Mouse (Mus musculus): ENCODE data around the gene Slc35d2. TPM values are rescaled to one million over a fixed set of nuclear protein-coding genes. Genes with fewer than 3 reads are reported as not detected.

Slc35d2 gene
- polyA plus RNA-seq, 1 experiment = 0.97 TPM

- Histone ChIP-seq H3K27ac (ENCODE audit: insufficient read depth, low read length) (no peak overlapping the region), H3K4me3 (replicated peaks; ENCODE audit: insufficient read depth, low read depth, low read length) (no peak overlapping the region), H3K4me1 (ENCODE audit: control insufficient read depth, insufficient read depth, low read length) (no peaks in the 10 kb centered on the region), H3K27me3 (ENCODE audit: control insufficient read depth, insufficient read depth, low read length) (no peaks in the 10 kb centered on the region)
- DNase-seq = no peak
- TF ChIP-seq CTCF (IDR thresholded peaks at IDR 0.05; ENCODE audit: borderline replicate concordance, insufficient read depth, low read depth, low read length) (no peak), POLR2A (IDR thresholded peaks at IDR 0.05; ENCODE audit: borderline replicate concordance, insufficient read depth, low read length) (no peak)
These were observed 27.8 kb upstream of the Slc35d2 start for GRCm38 (mm10) chr13:64156966-64157365.

DNA sequence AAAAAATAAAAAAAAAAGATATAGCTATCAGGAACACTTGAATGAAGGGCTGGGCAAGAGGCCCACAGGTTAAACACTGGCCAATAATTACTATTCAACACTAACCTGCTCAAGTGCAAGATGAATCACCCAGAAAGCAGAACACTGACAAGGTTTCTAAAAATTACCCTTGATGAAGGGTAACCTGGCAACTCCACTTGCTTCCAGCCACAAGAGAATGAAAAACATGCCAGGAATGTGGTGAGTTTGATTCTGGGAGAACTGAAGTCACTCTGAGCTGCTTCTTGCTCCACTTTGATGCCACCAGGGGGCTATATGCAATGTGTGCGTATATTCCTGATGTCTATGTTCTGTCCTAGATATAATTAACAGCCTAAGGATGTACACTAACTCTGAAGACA, 26.0 kb upstream of the Slc35d2 start:
- H3K4me1 ChIP-seq (ENCODE audit: control insufficient read depth, insufficient read depth, low read length) = no peaks in the 10 kb centered on the region; the same call in 1 of the 2 replicates
- no peak for DNase-seq
- WGBS = 39% methylated on average over 1 of the region's 1 CpGs
- H3K27me3 ChIP-seq (ENCODE audit: control insufficient read depth, insufficient read depth, low read length) = no peaks in the 10 kb centered on the region
- no peak overlapping the region for H3K27ac ChIP-seq (ENCODE audit: insufficient read depth, low read length)
- H3K4me3 ChIP-seq (replicated peaks; ENCODE audit: insufficient read depth, low read depth, low read length) = no peak overlapping the region
- TF ChIP-seq POLR2A (IDR thresholded peaks at IDR 0.05; ENCODE audit: borderline replicate concordance, insufficient read depth, low read length) (no peak), CTCF (IDR thresholded peaks at IDR 0.05; ENCODE audit: borderline replicate concordance, insufficient read depth, low read depth, low read length) (no peak)

GRCm38 (mm10) chr13:64154651-64155050, 25.5 kb upstream of the Slc35d2 start:
- H3K4me3 ChIP-seq (replicated peaks; ENCODE audit: insufficient read depth, low read depth, low read length) = no peak overlapping the region
- H3K27me3 ChIP-seq (ENCODE audit: control insufficient read depth, insufficient read depth, low read length) = no peaks in the 10 kb centered on the region
- 54% methylated on average over 2 of the region's 2 CpGs for WGBS
- no peak for DNase-seq
- TF ChIP-seq CTCF (IDR thresholded peaks at IDR 0.05; ENCODE audit: borderline replicate concordance, insufficient read depth, low read depth, low read length) = no peak
- no peak for TF ChIP-seq POLR2A (IDR thresholded peaks at IDR 0.05; ENCODE audit: borderline replicate concordance, insufficient read depth, low read length)
- H3K27ac ChIP-seq (ENCODE audit: insufficient read depth, low read length) = no peak overlapping the region
- H3K4me1 ChIP-seq (ENCODE audit: control insufficient read depth, insufficient read depth, low read length) = no peaks in the 10 kb centered on the region; the same call in 1 of the 2 replicates

DNA sequence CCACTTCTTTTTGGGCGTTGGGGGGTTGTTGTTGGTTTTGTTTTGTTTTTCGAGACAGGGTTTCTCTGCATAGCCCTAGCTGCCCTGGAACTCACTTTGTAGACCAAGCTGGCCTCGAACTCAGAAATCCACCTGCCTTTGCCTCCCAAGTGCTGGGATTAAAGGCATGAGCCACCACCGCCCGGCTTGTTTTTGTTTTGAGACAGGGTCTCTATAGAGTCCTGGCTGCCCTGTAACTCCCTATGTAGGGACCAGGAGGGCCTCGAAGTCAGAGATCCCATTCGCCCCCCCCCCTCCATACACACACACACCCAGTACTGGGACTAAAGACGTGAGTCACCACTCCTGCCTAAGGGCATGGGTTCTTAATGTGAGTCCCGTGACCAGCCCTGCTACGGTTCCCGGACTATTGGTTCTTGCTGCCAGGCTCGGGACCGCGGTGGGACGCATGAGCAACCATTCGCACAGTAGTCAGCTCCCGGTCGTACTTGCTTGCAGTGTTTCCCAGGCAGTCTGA, 24.6 kb upstream of the Slc35d2 start:
- Histone ChIP-seq H3K4me3 (replicated peaks; ENCODE audit: insufficient read depth, low read depth, low read length) (peak overlapping the region; percentile 71), H3K27me3 (ENCODE audit: control insufficient read depth, insufficient read depth, low read length) (no peaks in the 10 kb centered on the region), H3K27ac (ENCODE audit: insufficient read depth, low read length) (no peak overlapping the region), H3K4me1 (ENCODE audit: control insufficient read depth, insufficient read depth, low read length) (no peaks in the 10 kb centered on the region; the same call in 1 of the 2 replicates)
- TF ChIP-seq POLR2A (IDR thresholded peaks at IDR 0.05; ENCODE audit: borderline replicate concordance, insufficient read depth, low read length) (no peak), CTCF (IDR thresholded peaks at IDR 0.05; ENCODE audit: borderline replicate concordance, insufficient read depth, low read depth, low read length) (no peak)
- WGBS = 2% methylated on average over 18 of the region's 18 CpGs
- DNase-seq = peak; percentile 28 to 31

- peak; percentile 95 for DNase-seq
- Histone ChIP-seq H3K27ac (ENCODE audit: insufficient read depth, low read length) (no peak within 1 kb of the TSS), H3K4me3 (replicated peaks; ENCODE audit: insufficient read depth, low read depth, low read length) (peak within 1 kb of the TSS; percentile 71), H3K4me1 (ENCODE audit: control insufficient read depth, insufficient read depth, low read length) (no peaks in the 10 kb centered on the region; the same call in 1 of the 2 replicates), H3K27me3 (ENCODE audit: control insufficient read depth, insufficient read depth, low read length) (no peaks in the 10 kb centered on the region)
- under 1% methylated on average over 56 of the region's 56 CpGs for WGBS
- TF ChIP-seq POLR2A (IDR thresholded peaks at IDR 0.05; ENCODE audit: borderline replicate concordance, insufficient read depth, low read length) (no peak), CTCF (IDR thresholded peaks at IDR 0.05; ENCODE audit: borderline replicate concordance, insufficient read depth, low read depth, low read length) (no peak)
These were observed 24.0 kb upstream of the Slc35d2 start, which contains the start of gene Zfp367 for GRCm38 (mm10) chr13:64153083-64153682. Gene Zfp367 (minus strand): TSS chr13:64153202.

- no peaks in the 10 kb centered on the region; the same call in 1 of the 2 replicates for H3K4me1 ChIP-seq (ENCODE audit: control insufficient read depth, insufficient read depth, low read length)
- H3K27me3 ChIP-seq (ENCODE audit: control insufficient read depth, insufficient read depth, low read length) = no peaks in the 10 kb centered on the region
- WGBS = under 1% methylated on average over 61 of the region's 61 CpGs
- no peak overlapping the region for H3K27ac ChIP-seq (ENCODE audit: insufficient read depth, low read length)
- TF ChIP-seq POLR2A (IDR thresholded peaks at IDR 0.05; ENCODE audit: borderline replicate concordance, insufficient read depth, low read length) = no peak
- no peak for TF ChIP-seq CTCF (IDR thresholded peaks at IDR 0.05; ENCODE audit: borderline replicate concordance, insufficient read depth, low read depth, low read length)
- DNase-seq = no peak
- H3K4me3 ChIP-seq (replicated peaks; ENCODE audit: insufficient read depth, low read depth, low read length) = peak overlapping the region; percentile 71
These were observed 23.5 kb upstream of the Slc35d2 start for GRCm38 (mm10) chr13:64152671-64153082.

- peak; percentile 89 to 90 for DNase-seq
- H3K27ac ChIP-seq (ENCODE audit: insufficient read depth, low read length) = no peak overlapping the region
- TF ChIP-seq CTCF (IDR thresholded peaks at IDR 0.05; ENCODE audit: borderline replicate concordance, insufficient read depth, low read depth, low read length) = no peak
- peak; percentile 88 for TF ChIP-seq POLR2A (IDR thresholded peaks at IDR 0.05; ENCODE audit: borderline replicate concordance, insufficient read depth, low read length)
- H3K27me3 ChIP-seq (ENCODE audit: control insufficient read depth, insufficient read depth, low read length) = no peaks in the 10 kb centered on the region
- WGBS = under 1% methylated on average over 42 of the region's 42 CpGs
- H3K4me1 ChIP-seq (ENCODE audit: control insufficient read depth, insufficient read depth, low read length) = no peaks in the 10 kb centered on the region; the same call in 1 of the 2 replicates
- H3K4me3 ChIP-seq (replicated peaks; ENCODE audit: insufficient read depth, low read depth, low read length) = peak overlapping the region; percentile 71
These were observed 23.1 kb upstream of the Slc35d2 start for GRCm38 (mm10) chr13:64152241-64152669.

DNA sequence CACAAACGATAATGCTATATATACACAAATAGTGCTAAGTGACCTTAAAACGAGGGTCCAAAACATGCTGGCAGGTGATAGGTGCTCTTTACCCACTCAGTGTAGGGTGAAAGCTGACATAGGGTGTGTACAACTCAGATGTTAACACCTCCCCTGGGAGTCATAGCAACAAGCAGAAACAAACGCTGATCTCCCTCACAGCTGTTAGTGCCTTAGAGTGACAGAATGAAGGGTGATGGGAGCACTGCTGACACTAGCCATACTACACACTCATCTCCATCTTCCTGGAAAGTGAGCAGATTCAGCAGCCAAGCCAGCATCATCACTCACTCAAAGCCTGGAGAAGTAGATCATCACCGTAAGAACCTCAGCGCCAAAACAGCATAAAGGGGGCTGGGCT, 21.0 kb upstream of the Slc35d2 start:
- H3K27ac ChIP-seq (ENCODE audit: insufficient read depth, low read length) = no peak overlapping the region
- DNase-seq = no peak
- H3K4me1 ChIP-seq (ENCODE audit: control insufficient read depth, insufficient read depth, low read length) = no peaks in the 10 kb centered on the region; the same call in 1 of the 2 replicates
- 66% methylated on average over 5 of the region's 5 CpGs for WGBS
- TF ChIP-seq POLR2A (IDR thresholded peaks at IDR 0.05; ENCODE audit: borderline replicate concordance, insufficient read depth, low read length) (no peak), CTCF (IDR thresholded peaks at IDR 0.05; ENCODE audit: borderline replicate concordance, insufficient read depth, low read depth, low read length) (no peak)
- no peaks in the 10 kb centered on the region for H3K27me3 ChIP-seq (ENCODE audit: control insufficient read depth, insufficient read depth, low read length)
- no peak overlapping the region for H3K4me3 ChIP-seq (replicated peaks; ENCODE audit: insufficient read depth, low read depth, low read length)
